Mouse (Mus musculus): ENCODE measurements around the gene Ttc28. TPM values are rescaled to one million over a fixed set of nuclear protein-coding genes. Genes with fewer than 3 reads are reported as not detected.

Ttc28 gene
- polyA plus RNA-seq, 1 experiment from 2014 or later, result 17.8 TPM

DNA sequence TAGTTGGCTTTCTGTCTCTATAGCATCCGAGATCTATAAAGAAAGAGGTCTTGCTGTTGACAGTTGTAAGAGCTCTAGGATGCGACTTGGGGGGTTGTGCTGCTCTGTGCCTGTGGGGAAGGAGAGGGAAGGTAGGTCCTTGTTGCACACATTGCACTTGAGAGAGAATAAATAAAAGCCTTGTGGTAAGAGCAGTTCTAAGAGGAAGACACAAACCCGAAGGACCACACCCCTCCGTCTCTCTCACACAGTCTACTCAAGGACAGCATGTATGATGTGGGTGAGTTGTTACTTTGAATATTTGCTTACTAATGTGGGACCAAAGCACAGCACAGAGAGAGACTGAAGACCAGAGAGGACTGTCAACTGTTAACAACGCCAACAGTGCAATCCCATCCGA is 160.2 kb downstream of the Ttc28 start:
- Histone ChIP-seq H3K9ac (replicated peaks; ENCODE audit: low read depth, low read length) (no peak overlapping the region), H3K4me3 (ENCODE audit: low read depth, low read length) (no peak overlapping the region), H3K27me3 (ENCODE audit: control insufficient read depth, insufficient read depth, low read length) (no peaks in the 10 kb centered on the region), H3K4me2 (replicated peaks; ENCODE audit: low read depth, low read length) (no peak overlapping the region), H3K4me1 (ENCODE audit: control insufficient read depth, insufficient read depth, low read length) (peaks cover 20% of the 10 kb centered on the region), H3K36me3 (ENCODE audit: control insufficient read depth, insufficient read depth, low read length) (no peaks in the 10 kb centered on the region), H3K9me3 (ENCODE audit: control insufficient read depth, low read depth, low read length) (no peaks in the 10 kb centered on the region), H3K27ac (ENCODE audit: low read length) (no peak overlapping the region)
- ATAC-seq (ENCODE audit: insufficient number of reproducible peaks, insufficient read depth, low FRiP score, low read depth), result no peak
- 63% methylated on average over 6 of the region's 6 CpGs for WGBS

DNA sequence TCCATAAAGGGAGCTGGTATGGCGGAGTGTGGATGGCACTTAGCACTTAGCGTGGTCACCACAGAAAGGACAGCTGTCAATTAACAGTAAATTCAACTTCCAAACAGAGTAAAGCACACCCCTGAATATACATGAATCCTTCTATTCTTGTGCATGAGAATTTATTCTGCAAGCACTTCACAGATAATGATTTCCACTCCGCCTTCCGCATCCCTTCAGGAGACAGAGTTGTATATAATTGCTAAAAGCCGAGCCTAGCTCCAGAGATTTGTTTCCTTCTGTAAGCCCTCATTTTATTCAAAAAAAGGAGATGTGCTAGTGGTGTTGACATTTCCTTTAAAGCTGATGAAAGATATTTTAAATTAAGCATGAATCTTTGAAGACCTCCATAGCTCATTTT is 162.3 kb downstream of the Ttc28 start:
- Histone ChIP-seq H3K9me3 (ENCODE audit: control insufficient read depth, low read depth, low read length) (no peaks in the 10 kb centered on the region), H3K36me3 (ENCODE audit: control insufficient read depth, insufficient read depth, low read length) (no peaks in the 10 kb centered on the region), H3K4me2 (replicated peaks; ENCODE audit: low read depth, low read length) (no peak overlapping the region), H3K27me3 (ENCODE audit: control insufficient read depth, insufficient read depth, low read length) (no peaks in the 10 kb centered on the region), H3K27ac (ENCODE audit: low read length) (no peak overlapping the region), H3K4me1 (ENCODE audit: control insufficient read depth, insufficient read depth, low read length) (peaks cover 24% of the 10 kb centered on the region), H3K9ac (replicated peaks; ENCODE audit: low read depth, low read length) (no peak overlapping the region), H3K4me3 (ENCODE audit: low read depth, low read length) (no peak overlapping the region)
- ATAC-seq (ENCODE audit: insufficient number of reproducible peaks, insufficient read depth, low FRiP score, low read depth), result no peak
- 65% methylated on average over 5 of the region's 5 CpGs for WGBS

- H3K4me1 ChIP-seq (ENCODE audit: control insufficient read depth, insufficient read depth, low read length), result peaks cover 27% of the 10 kb centered on the region
These were observed 164.6 kb downstream of the Ttc28 start for GRCm38 (mm10) chr5:111044193-111044592.

DNA sequence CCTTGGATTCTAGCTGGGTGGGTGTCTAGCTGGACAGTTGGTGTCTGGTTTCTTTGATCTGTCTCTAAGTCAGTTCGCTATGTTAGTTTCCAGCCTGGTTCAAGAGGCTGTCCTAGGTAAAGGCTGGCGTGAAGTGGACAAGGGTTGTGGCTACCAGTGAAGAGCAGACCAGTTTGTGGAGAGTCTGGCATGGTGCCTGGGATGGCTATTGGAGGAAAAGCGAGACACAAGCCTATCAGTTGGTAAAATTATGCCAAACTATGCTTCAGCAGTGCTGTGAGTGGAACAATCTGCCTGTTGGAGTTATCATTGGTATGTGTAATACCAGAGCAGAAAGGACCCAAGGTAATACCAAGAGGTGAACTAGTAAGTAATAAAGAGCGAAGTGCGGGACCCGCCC is 166.8 kb downstream of the Ttc28 start:
- no peak for ATAC-seq (ENCODE audit: insufficient number of reproducible peaks, insufficient read depth, low FRiP score, low read depth)
- Histone ChIP-seq H3K27ac (ENCODE audit: low read length) (no peak overlapping the region), H3K9ac (replicated peaks; ENCODE audit: low read depth, low read length) (no peak overlapping the region), H3K27me3 (ENCODE audit: control insufficient read depth, insufficient read depth, low read length) (no peaks in the 10 kb centered on the region), H3K4me2 (replicated peaks; ENCODE audit: low read depth, low read length) (no peak overlapping the region), H3K36me3 (ENCODE audit: control insufficient read depth, insufficient read depth, low read length) (no peaks in the 10 kb centered on the region), H3K9me3 (ENCODE audit: control insufficient read depth, low read depth, low read length) (no peaks in the 10 kb centered on the region), H3K4me3 (ENCODE audit: low read depth, low read length) (no peak overlapping the region), H3K4me1 (ENCODE audit: control insufficient read depth, insufficient read depth, low read length) (peaks cover 29% of the 10 kb centered on the region)
- WGBS, result 89% methylated on average over 6 of the region's 6 CpGs

More at GRCm38 (mm10) chr5:111044193-111044592, 164.6 kb downstream of the Ttc28 start:
- no peak overlapping the region for H3K4me2 ChIP-seq (replicated peaks; ENCODE audit: low read depth, low read length)
- H3K36me3 ChIP-seq (ENCODE audit: control insufficient read depth, insufficient read depth, low read length), result no peaks in the 10 kb centered on the region
- H3K9ac ChIP-seq (replicated peaks; ENCODE audit: low read depth, low read length), result no peak overlapping the region
- WGBS, result 44% methylated on average over 7 of the region's 7 CpGs
- ATAC-seq (ENCODE audit: insufficient number of reproducible peaks, insufficient read depth, low FRiP score, low read depth), result no peak
- H3K4me3 ChIP-seq (ENCODE audit: low read depth, low read length), result no peak overlapping the region
- H3K27me3 ChIP-seq (ENCODE audit: control insufficient read depth, insufficient read depth, low read length), result no peaks in the 10 kb centered on the region
- H3K27ac ChIP-seq (ENCODE audit: low read length), result no peak overlapping the region
- no peaks in the 10 kb centered on the region for H3K9me3 ChIP-seq (ENCODE audit: control insufficient read depth, low read depth, low read length)

DNA sequence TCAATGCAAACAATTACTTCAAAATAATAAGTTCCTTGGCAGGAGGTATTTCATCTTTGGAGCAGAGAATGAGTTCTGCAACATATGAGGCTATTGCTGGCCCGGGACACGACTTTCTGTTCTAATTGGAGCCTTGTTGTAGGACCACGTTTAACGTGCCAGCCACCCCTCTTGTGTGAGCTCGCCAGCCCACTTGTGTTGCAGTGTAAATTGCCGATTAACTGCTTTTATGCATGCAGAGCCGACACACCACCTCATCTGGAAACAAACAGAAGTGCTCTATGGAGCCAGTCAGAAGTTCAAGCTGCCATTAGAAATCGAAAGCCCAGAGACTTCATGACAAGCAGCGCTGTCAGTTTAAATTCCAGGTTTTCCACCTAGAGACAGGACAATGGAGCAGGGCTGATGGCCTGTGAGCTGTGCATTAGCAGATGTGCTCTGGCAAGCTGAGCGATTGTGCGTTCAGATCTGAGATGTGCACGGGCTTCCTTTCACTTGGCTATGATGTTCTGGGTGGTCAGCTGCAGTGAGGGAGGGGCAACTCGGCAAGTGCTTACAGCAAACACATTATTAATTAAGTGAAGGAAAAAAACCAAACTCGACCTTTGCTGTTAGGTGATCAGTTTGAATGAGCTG is 167.4 kb downstream of the Ttc28 start:
- H3K27me3 ChIP-seq (ENCODE audit: control insufficient read depth, insufficient read depth, low read length), result no peaks in the 10 kb centered on the region
- ATAC-seq (ENCODE audit: insufficient number of reproducible peaks, insufficient read depth, low FRiP score, low read depth), result no peak
- no peak overlapping the region for H3K4me3 ChIP-seq (ENCODE audit: low read depth, low read length)
- H3K4me1 ChIP-seq (ENCODE audit: control insufficient read depth, insufficient read depth, low read length), result peaks cover 29% of the 10 kb centered on the region
- 35% methylated on average over 14 of the region's 14 CpGs for WGBS
- H3K9me3 ChIP-seq (ENCODE audit: control insufficient read depth, low read depth, low read length), result no peaks in the 10 kb centered on the region
- no peaks in the 10 kb centered on the region for H3K36me3 ChIP-seq (ENCODE audit: control insufficient read depth, insufficient read depth, low read length)
- H3K9ac ChIP-seq (replicated peaks; ENCODE audit: low read depth, low read length), result no peak overlapping the region
- peak overlapping the region; percentile 33; the same call in 1 of the 2 replicates for H3K27ac ChIP-seq (ENCODE audit: low read length)
- no peak overlapping the region for H3K4me2 ChIP-seq (replicated peaks; ENCODE audit: low read depth, low read length)

- 62% methylated on average over 5 of the region's 5 CpGs for WGBS
- Histone ChIP-seq H3K9ac (replicated peaks; ENCODE audit: low read depth, low read length) (no peak overlapping the region), H3K4me1 (ENCODE audit: control insufficient read depth, insufficient read depth, low read length) (peaks cover 25% of the 10 kb centered on the region), H3K36me3 (ENCODE audit: control insufficient read depth, insufficient read depth, low read length) (no peaks in the 10 kb centered on the region), H3K27ac (ENCODE audit: low read length) (no peak overlapping the region), H3K27me3 (ENCODE audit: control insufficient read depth, insufficient read depth, low read length) (no peaks in the 10 kb centered on the region), H3K9me3 (ENCODE audit: control insufficient read depth, low read depth, low read length) (no peaks in the 10 kb centered on the region), H3K4me2 (replicated peaks; ENCODE audit: low read depth, low read length) (no peak overlapping the region), H3K4me3 (ENCODE audit: low read depth, low read length) (no peak overlapping the region)
- ATAC-seq (ENCODE audit: insufficient number of reproducible peaks, insufficient read depth, low FRiP score, low read depth), result no peak
These were observed 168.4 kb downstream of the Ttc28 start for GRCm38 (mm10) chr5:111048036-111048435.

DNA sequence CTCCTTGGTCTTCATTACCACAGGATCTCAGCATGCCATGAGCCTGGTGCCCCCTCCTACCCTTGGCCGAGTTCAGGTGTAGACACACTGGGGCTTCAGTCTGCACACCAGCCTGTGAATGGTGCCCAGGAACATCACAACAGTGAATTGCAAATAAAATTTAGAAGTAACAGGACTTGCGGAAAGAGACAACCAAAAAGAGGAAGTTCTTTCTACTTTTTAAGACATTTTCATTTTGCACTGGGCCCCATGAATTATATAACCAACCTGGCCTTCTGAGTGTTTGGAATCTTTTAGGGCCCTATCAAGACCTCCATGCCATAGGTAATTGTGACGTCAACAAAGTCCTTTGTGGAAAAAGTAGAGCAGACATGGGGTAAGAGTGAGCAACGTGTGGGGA is 170.0 kb downstream of the Ttc28 start:
- Histone ChIP-seq H3K9ac (replicated peaks; ENCODE audit: low read depth, low read length) (no peak overlapping the region), H3K27me3 (ENCODE audit: control insufficient read depth, insufficient read depth, low read length) (no peaks in the 10 kb centered on the region), H3K9me3 (ENCODE audit: control insufficient read depth, low read depth, low read length) (no peaks in the 10 kb centered on the region), H3K4me1 (ENCODE audit: control insufficient read depth, insufficient read depth, low read length) (peaks cover 19% of the 10 kb centered on the region), H3K4me3 (ENCODE audit: low read depth, low read length) (no peak overlapping the region), H3K36me3 (ENCODE audit: control insufficient read depth, insufficient read depth, low read length) (no peaks in the 10 kb centered on the region), H3K4me2 (replicated peaks; ENCODE audit: low read depth, low read length) (no peak overlapping the region), H3K27ac (ENCODE audit: low read length) (no peak overlapping the region)
- 83% methylated on average over 4 of the region's 4 CpGs for WGBS
- no peak for ATAC-seq (ENCODE audit: insufficient number of reproducible peaks, insufficient read depth, low FRiP score, low read depth)

DNA sequence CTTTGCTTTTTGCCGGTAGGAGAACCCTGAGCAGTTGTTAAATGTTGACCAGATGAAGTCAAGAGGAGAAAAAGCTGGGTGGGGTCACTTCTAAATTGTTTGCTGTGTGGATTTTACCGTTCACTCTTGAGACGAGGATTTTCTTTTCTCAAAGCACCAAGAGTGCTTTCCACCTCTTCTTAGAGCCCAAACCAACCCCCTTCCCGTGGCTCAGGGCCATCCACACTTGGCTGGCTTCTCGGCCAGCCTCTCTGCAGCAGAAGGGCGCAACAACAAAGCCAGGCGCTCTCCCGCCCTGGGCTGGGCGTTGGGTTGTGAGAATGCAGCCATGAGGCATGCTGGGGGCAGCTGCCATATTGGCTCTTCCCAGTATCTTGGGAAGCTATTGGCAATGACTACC is 170.5 kb downstream of the Ttc28 start:
- H3K9me3 ChIP-seq (ENCODE audit: control insufficient read depth, low read depth, low read length), result no peaks in the 10 kb centered on the region
- no peaks in the 10 kb centered on the region for H3K36me3 ChIP-seq (ENCODE audit: control insufficient read depth, insufficient read depth, low read length)
- H3K4me2 ChIP-seq (replicated peaks; ENCODE audit: low read depth, low read length), result no peak overlapping the region
- no peak overlapping the region for H3K9ac ChIP-seq (replicated peaks; ENCODE audit: low read depth, low read length)
- WGBS, result 72% methylated on average over 9 of the region's 9 CpGs
- peaks cover 25% of the 10 kb centered on the region for H3K4me1 ChIP-seq (ENCODE audit: control insufficient read depth, insufficient read depth, low read length)
- H3K27ac ChIP-seq (ENCODE audit: low read length), result no peak overlapping the region
- no peak overlapping the region for H3K4me3 ChIP-seq (ENCODE audit: low read depth, low read length)
- no peak for ATAC-seq (ENCODE audit: insufficient number of reproducible peaks, insufficient read depth, low FRiP score, low read depth)
- H3K27me3 ChIP-seq (ENCODE audit: control insufficient read depth, insufficient read depth, low read length), result no peaks in the 10 kb centered on the region

GRCm38 (mm10) chr5:111054380-111054779 is 174.8 kb downstream of the Ttc28 start:
- Histone ChIP-seq H3K27ac (ENCODE audit: low read length) (no peak overlapping the region), H3K4me3 (ENCODE audit: low read depth, low read length) (no peak overlapping the region), H3K27me3 (ENCODE audit: control insufficient read depth, insufficient read depth, low read length) (no peaks in the 10 kb centered on the region), H3K9me3 (ENCODE audit: control insufficient read depth, low read depth, low read length) (no peaks in the 10 kb centered on the region), H3K36me3 (ENCODE audit: control insufficient read depth, insufficient read depth, low read length) (no peaks in the 10 kb centered on the region), H3K4me2 (replicated peaks; ENCODE audit: low read depth, low read length) (no peak overlapping the region), H3K4me1 (ENCODE audit: control insufficient read depth, insufficient read depth, low read length) (peaks cover 23% of the 10 kb centered on the region), H3K9ac (replicated peaks; ENCODE audit: low read depth, low read length) (no peak overlapping the region)
- ATAC-seq (ENCODE audit: insufficient number of reproducible peaks, insufficient read depth, low FRiP score, low read depth), result no peak
- 52% methylated on average over 9 of the region's 9 CpGs for WGBS

All from stomach, embryonic 14.5 days (tissue).